Mouse (Mus musculus): Measurements from ENCODE around the gene Gm5662.
"Not testable (repeated sequence)": the region's sequence is repeated elsewhere in the genome, so short reads cannot be mapped to it uniquely, and the experiment has no call there.

GRCm38 (mm10) chr12:88242940-88243339, 31.4 kb downstream of the Gm5662 start:
- not testable (repeated sequence) for TF ChIP-seq USF1 (IDR thresholded peaks at IDR 0.05; ENCODE audit: low read depth, low read length); POLR2A (IDR thresholded peaks at IDR 0.05; ENCODE audit: control insufficient read depth in 1 of 2, insufficient read depth in 1 of 2, low read depth in 1 of 2, low read length in 2 of 2, poor library complexity in 1 of 2); ETS1 (IDR thresholded peaks at IDR 0.05; ENCODE audit: low read depth, low read length); UBTF (IDR thresholded peaks at IDR 0.05; ENCODE audit: borderline replicate concordance, insufficient read depth, low read depth, low read length); EP300 (IDR thresholded peaks at IDR 0.05; ENCODE audit: low read depth in 1 of 2, low read length in 2 of 2); TCF12 (IDR thresholded peaks at IDR 0.05; ENCODE audit: low read depth, low read length); CHD2 (IDR thresholded peaks at IDR 0.05; ENCODE audit: low read length); KAT2A (conservative IDR thresholded peaks at IDR 0.05; ENCODE audit: low read depth, low read length); CHD1 (IDR thresholded peaks at IDR 0.05; ENCODE audit: low read depth, low read length)
- TF ChIP-seq SMC3 (IDR thresholded peaks at IDR 0.05; ENCODE audit: low read depth, low read length) (peak; percentile 30; the same call in 1 of the 2 replicates), CTCF (IDR thresholded peaks at IDR 0.05 in 2 of 3, conservative IDR thresholded peaks at IDR 0.05 in 1 of 3; ENCODE audit: control insufficient read depth in 1 of 3, insufficient read depth in 1 of 3, low read depth in 2 of 3, low read length in 3 of 3, poor library complexity in 1 of 3, severe bottlenecking in 1 of 3) (peak in 2 of 3 experiments; percentile 8 to 29; a peak in 2 of 6 replicates)
